Mouse (Mus musculus) small intestine, adult 2 months (tissue): Measurements from ENCODE around the gene Naaa. TPM values are rescaled to one million over a fixed set of nuclear protein-coding genes. Genes with fewer than 3 reads are reported as not detected.
A peak's percentile ranks its signal among the peaks of the same experiment; 100 is the strongest.

Experiments used
- H3K27ac ChIP-seq: fragments of 200-500 bp; 2 replicates; pipeline ENCODE4 v1.5.1; 2012; ENCODE audit warnings: low read depth, low read length, control low read depth, inconsistent platforms; ENCODE audit not compliant: insufficient read depth
- H3K27me3 ChIP-seq: fragments of 200-500 bp; 2 replicates; pipeline ENCODE4 v1.6.1; 2012; ENCODE audit warnings: mild to moderate bottlenecking, moderate library complexity, low read length, inconsistent platforms; ENCODE audit not compliant: control insufficient read depth, insufficient read depth
- H3K36me3 ChIP-seq: fragments of 200-500 bp; 2 replicates; pipeline ENCODE4 v1.6.1; 2012; ENCODE audit warnings: mild to moderate bottlenecking, low read length, control low read depth, inconsistent platforms; ENCODE audit not compliant: control insufficient read depth, insufficient read depth
- H3K4me1 ChIP-seq: fragments of 200-500 bp; 2 replicates; pipeline ENCODE4 v1.6.1; 2012; ENCODE audit warnings: low read length, inconsistent platforms, mixed read lengths; ENCODE audit not compliant: control insufficient read depth, insufficient read depth, insufficient read length
- H3K4me3 ChIP-seq: fragments of 200-500 bp; 2 replicates; pipeline ENCODE4 v1.5.1; 2012; ENCODE audit warnings: low read depth, mild to moderate bottlenecking, control low read depth, inconsistent platforms, low read length, moderate library complexity
- CTCF ChIP-seq: fragments of 200-500 bp; IDR thresholded peaks from 2 replicates; pipeline ENCODE4 v1.5.1; 2012; ENCODE audit warnings: low read depth, mild to moderate bottlenecking, control low read depth, inconsistent platforms, low read length, moderate library complexity, mixed read lengths; ENCODE audit not compliant: insufficient replicate concordance, insufficient read length; ENCODE audit errors: extremely low read depth
- POLR2A ChIP-seq: fragments of 200-500 bp; IDR thresholded peaks from 2 replicates; pipeline ENCODE4 v1.6.1; 2012; ENCODE audit warnings: low read depth, mild to moderate bottlenecking, control low read depth, inconsistent platforms, low read length, moderate library complexity
- WGBS: fragments of 180-500 bp; shearing (Covaris S2); methylation state at CpG from one replicate; pipeline ENCODE4 v1.1.7; 2018; 5-methylcytosine and 5-hydroxymethylcytosine counted together
- polyA plus RNA-seq: library from polyadenylated mRNA; depleted of rRNA; stranded (reverse); fragments of >200 nt; gene quantifications from 2 replicates; pipeline ENCODE4 v1.2.3, GENCODE M21; 2012

Gene Naaa
- polyA plus RNA-seq, 1 experiment: 59.9 TPM

DNA sequence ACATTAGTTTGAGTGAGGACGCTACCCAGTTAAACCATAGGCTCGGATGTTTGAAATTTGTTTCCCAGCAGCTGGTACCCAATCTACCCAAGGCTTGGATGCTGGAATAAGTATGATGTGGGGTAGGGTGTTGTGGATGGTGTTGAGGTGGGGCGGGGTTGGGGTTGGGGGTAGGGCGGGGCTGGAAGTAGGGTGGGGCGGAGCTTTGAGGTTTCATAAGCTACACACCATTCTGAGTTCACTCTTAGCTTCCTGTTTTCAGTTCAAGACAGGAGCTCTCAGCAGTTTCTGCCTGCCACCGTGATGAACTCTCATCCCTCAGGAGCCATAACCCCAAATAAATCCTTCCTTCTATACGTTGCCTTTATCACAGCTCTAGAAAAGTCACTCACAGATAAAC is 40.1 kb upstream of the Naaa start:
- H3K4me3 ChIP-seq: no peak overlapping the region
- H3K36me3 ChIP-seq: no peaks in the 10 kb centered on the region
- WGBS: 61% methylated on average over 7 of the region's 7 CpGs
- no peak overlapping the region for H3K27ac ChIP-seq
- no peaks in the 10 kb centered on the region for H3K4me1 ChIP-seq
- TF ChIP-seq CTCF: no peak
- H3K27me3 ChIP-seq: no peaks in the 10 kb centered on the region

DNA sequence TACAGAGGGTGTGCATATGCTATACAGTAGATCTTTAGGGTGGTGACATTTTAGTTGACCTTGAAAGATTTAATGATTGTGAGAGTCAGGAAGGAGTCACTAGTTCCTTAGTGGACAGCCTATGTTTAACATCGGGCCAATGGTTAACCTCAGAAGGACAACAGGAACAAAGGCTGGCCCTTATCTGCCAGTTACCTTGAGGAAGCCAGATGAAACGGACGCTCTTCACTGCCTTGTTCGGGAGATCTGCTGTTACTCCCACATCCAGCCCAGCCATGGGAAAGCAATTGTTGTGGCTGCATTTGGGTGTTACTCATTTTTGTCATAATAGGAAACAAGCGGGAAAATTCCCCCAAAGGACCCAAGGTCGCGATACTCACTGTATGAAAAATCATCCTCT is 35.8 kb upstream of the Naaa start:
- 38% methylated on average over 7 of the region's 7 CpGs for WGBS
- Histone ChIP-seq H3K4me1 (peaks cover 2% of the 10 kb centered on the region; the same call in 1 of the 2 replicates), H3K4me3 (no peak overlapping the region), H3K36me3 (no peaks in the 10 kb centered on the region), H3K27me3 (no peaks in the 10 kb centered on the region), H3K27ac (no peak overlapping the region)
- TF ChIP-seq POLR2A: no peak
- no peak for TF ChIP-seq CTCF

DNA sequence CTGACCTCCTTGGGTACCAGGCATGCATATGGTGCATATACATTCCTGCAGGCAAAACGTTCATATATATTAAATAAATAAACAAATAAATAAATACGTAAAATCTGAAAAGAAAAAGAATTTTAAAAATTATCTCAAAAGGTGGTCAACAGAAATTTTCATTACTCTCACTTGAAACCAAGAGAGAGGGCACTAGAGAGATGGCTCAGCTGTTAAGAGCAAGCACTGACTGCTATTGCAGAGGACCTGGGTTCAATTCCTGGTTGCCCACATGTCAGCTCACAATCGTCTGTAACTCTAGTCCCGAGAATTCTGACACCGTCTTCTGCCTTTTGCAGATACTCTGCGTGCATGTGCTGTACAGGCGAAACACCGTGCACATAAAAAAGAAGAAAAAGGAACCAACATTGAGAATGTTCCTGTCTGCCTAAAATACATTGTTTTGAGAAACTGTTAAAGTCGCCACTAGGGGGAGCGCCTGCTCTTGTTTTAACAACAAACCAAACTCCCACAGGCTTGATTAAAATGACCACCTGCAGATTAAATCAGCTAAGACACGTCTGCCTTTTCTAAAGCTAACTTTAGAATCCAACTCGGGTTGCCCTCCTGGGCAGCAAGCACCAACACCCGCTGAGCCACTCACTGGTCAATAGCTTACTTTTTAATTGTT is 34.2 kb upstream of the Naaa start:
- TF ChIP-seq POLR2A: no peak
- peak; percentile 45; the same call in 1 of the 2 replicates for TF ChIP-seq CTCF
- WGBS: 11% methylated on average over 13 of the region's 13 CpGs
- H3K4me3 ChIP-seq: no peak overlapping the region

DNA sequence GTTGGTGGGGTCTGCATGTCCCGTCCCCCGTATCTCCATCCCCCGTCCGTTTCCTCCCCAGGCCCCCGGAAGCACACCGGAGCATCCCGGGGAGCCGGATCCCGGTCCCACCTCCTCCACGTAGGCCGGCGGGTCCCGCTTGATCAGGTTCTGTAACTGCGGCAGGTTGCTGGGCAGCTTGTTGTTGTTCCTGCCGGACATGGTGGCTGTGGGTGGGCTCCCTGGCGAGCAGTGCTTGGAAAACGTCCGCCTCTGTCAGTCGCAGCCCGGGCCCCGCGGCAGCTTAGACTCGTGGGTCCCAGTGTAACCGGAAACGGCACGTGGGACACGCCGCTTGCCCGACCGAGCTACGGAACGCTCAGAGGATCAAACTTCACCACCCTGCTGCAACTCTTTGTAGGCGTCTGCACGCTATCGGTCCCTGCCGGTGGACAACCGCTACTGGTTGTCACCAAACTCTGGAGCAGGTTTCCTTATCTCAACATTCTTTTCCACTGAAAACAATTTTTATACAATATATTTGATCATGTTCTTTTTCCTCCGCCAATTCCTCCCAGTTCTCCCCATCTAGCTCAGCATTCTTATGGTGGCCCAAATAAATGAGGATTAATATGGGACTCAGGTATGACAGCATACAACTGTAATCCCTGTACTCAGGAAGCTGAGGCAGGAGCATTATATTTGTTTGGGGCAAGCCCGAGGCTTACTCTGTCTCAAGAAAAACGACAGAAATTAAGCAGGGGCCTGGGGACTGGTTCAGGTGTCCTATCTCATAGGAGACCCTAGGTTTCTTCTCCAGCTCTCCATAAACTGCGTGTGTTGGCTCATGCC is 31.9 kb upstream of the Naaa start, which contains the start of gene Sdad1:
TSS of gene Sdad1 (minus strand) at position 799 of the 831 bp plus-strand sequence.
- no peaks in the 10 kb centered on the region for H3K27me3 ChIP-seq
- TF ChIP-seq CTCF: peak; percentile 79; the same call in 1 of the 2 replicates
- TF ChIP-seq POLR2A: peak; percentile 9; the same call in 1 of the 2 replicates
- H3K4me3 ChIP-seq: peak within 1 kb of the TSS; percentile 79
- H3K27ac ChIP-seq: no peak within 1 kb of the TSS
- H3K4me1 ChIP-seq: peaks cover 6% of the 10 kb centered on the region; the same call in 1 of the 2 replicates
- 2% methylated on average over 41 of the region's 41 CpGs for WGBS
- peaks cover 5% of the 10 kb centered on the region; the same call in 1 of the 2 replicates for H3K36me3 ChIP-seq

More for the DNA sequence above, 34.2 kb upstream of the Naaa start:
- Histone ChIP-seq H3K4me1 (peaks cover 6% of the 10 kb centered on the region; the same call in 1 of the 2 replicates), H3K36me3 (no peaks in the 10 kb centered on the region), H3K27me3 (no peaks in the 10 kb centered on the region), H3K27ac (no peak overlapping the region)

DNA sequence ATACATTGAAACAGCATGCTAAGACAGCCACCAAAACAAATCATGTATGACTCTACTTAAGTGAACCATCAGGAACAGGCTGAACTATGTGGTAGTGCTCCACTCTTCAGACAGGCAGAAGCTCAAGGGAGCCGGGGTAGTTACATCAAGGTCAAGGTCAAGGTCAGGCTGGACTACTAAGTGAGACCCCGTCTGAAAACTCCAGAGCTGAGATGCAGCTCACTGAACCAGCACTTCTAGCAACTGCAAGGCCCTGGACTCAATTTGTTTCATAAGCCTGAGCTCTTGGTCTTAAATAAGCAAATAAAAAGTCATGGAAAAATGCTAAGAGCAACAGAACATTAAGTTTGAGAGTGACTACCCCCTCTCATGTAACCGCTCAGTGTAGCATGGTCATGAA is 26.3 kb upstream of the Naaa start:
- WGBS: 85% methylated on average over 3 of the region's 3 CpGs
- peaks cover 42% of the 10 kb centered on the region for H3K36me3 ChIP-seq
- H3K27ac ChIP-seq: no peak overlapping the region
- peaks cover 6% of the 10 kb centered on the region; the same call in 1 of the 2 replicates for H3K4me1 ChIP-seq
- no peak overlapping the region for H3K4me3 ChIP-seq
- no peaks in the 10 kb centered on the region for H3K27me3 ChIP-seq
- no peak for TF ChIP-seq CTCF
- no peak for TF ChIP-seq POLR2A

DNA sequence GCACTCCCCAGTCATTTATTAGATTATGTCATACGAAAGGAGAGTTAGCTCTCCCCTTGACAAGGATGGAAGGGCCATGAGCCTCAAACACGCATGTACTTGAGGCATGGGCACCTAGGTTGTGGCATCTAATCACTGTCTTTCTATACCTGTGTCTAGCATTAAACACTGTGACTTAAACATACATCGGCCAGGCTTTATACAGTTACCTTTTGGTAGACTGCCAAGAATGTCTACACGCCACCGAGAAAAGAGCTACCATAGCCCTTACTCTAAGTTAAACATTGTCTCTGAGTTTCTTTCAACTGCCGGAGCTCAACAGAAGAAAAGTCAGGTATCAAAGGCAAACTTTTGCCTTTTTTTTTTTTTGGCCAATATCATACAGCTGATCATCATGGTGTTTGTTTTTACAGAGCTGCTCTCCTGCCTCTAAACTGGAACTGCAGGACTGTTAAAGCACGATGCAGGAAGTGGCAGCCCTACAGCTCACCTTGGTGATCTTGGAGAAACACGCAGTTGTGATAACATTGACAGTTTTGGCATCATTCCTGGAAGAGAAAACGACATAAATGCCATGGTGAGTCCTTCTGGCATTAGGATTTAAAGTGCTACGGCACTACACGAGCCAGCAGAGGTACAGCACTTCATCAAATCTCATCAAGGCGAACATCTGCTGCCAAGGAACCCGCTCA is 24.3 kb upstream of the Naaa start:
- Histone ChIP-seq H3K27ac (peak overlapping the region; percentile 7; the same call in 1 of the 2 replicates), H3K4me3 (no peak overlapping the region), H3K27me3 (no peaks in the 10 kb centered on the region), H3K4me1 (no peaks in the 10 kb centered on the region), H3K36me3 (peaks cover 45% of the 10 kb centered on the region)
- 25% methylated on average over 13 of the region's 13 CpGs for WGBS
- TF ChIP-seq CTCF: no peak
- no peak for TF ChIP-seq POLR2A
